Mouse (Mus musculus): ENCODE measurements at regions not wholly inside any gene's neighbourhood (a gene's known extent, or its start where the extent isn't known, plus 50 kb on each side); places are given as distances from the start of the nearest gene placed in this dataset.

DNA sequence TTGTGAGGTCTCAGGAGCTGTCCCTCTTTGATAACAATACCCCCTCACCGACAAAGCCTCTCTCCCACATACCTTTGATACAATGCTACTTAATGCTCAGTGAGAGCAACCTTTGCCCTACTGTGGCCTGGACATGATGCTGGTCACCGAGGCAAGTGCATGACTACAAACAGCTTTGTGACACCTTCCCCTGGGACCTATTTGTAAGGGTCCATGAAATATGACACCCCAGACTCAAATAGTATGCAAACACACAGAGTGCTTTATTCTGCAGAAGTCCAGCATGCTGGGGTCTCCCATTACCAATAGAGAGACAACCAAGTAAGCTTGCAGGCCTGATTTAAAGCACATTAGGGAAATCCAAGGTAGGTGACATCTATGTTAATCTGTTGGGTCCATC is 210.6 kb downstream of the Xxylt1 start:
- TF ChIP-seq CTCF (IDR thresholded peaks at IDR 0.05; ENCODE audit: low read depth, low read length) = no peak
- no peak for TF ChIP-seq POLR2A (IDR thresholded peaks at IDR 0.05; ENCODE audit: borderline replicate concordance, low read depth, low read length)

All from bone marrow macrophage, adult 2 months (primary cell).